Mouse (Mus musculus) thymus, postnatal 0 days (tissue): ENCODE results near the gene Tmcc1. TPM values are rescaled to one million over a fixed set of nuclear protein-coding genes. Genes with fewer than 3 reads are reported as not detected.
A peak's percentile ranks its signal among the peaks of the same experiment; 100 is the strongest.

ENCODE experiments used
- DNase-seq: peaks from one replicate; pipeline ENCODE4 v3.0.0-alpha.2; 2015; ENCODE audit warnings: low spot score
- polyA plus RNA-seq: library from polyadenylated mRNA; unstranded; fragments of >200 nt; fragmentation: Nextera tagmentation; extraction: Ambion mirVana; gene quantifications from 2 replicates; pipeline ENCODE4 v1.2.1, GENCODE M21; 2015

Tmcc1 gene
- polyA plus RNA-seq, 1 experiment from 2014 or later, result 11.1 TPM

- no peak for DNase-seq
Measured at GRCm38 (mm10) chr6:115994146-115994876, 199.0 kb downstream of the Tmcc1 start.

GRCm38 (mm10) chr6:115993463-115994145 is 199.7 kb downstream of the Tmcc1 start:
- DNase-seq, result peak; percentile 58

GRCm38 (mm10) chr6:115992981-115993380 is 200.3 kb downstream of the Tmcc1 start:
- peak; percentile 39 for DNase-seq

GRCm38 (mm10) chr6:115991881-115992620 is 201.2 kb downstream of the Tmcc1 start:
- DNase-seq, result no peak

- DNase-seq, result peak; percentile 39
Measured at GRCm38 (mm10) chr6:115991108-115991880, 202.0 kb downstream of the Tmcc1 start.

GRCm38 (mm10) chr6:115990479-115990878 is 202.8 kb downstream of the Tmcc1 start:
- DNase-seq, result no peak

GRCm38 (mm10) chr6:115990056-115990455 is 203.2 kb downstream of the Tmcc1 start:
- DNase-seq, result no peak

GRCm38 (mm10) chr6:115989607-115990006 is 203.7 kb downstream of the Tmcc1 start:
- DNase-seq, result peak; percentile 95

- DNase-seq, result no peak
Measured at GRCm38 (mm10) chr6:115989032-115989431, 204.3 kb downstream of the Tmcc1 start.

- DNase-seq, result no peak
Measured at GRCm38 (mm10) chr6:115987096-115987747, 206.1 kb downstream of the Tmcc1 start.

- DNase-seq, result no peak
Measured at GRCm38 (mm10) chr6:115986472-115987095, 206.7 kb downstream of the Tmcc1 start.

GRCm38 (mm10) chr6:115985622-115986021 is 207.7 kb downstream of the Tmcc1 start:
- DNase-seq, result no peak

GRCm38 (mm10) chr6:115984580-115984979 is 208.7 kb downstream of the Tmcc1 start:
- DNase-seq, result no peak

- DNase-seq, result no peak
Measured at GRCm38 (mm10) chr6:115983306-115984038, 209.8 kb downstream of the Tmcc1 start.

GRCm38 (mm10) chr6:115982889-115983288 is 210.4 kb downstream of the Tmcc1 start:
- no peak for DNase-seq

GRCm38 (mm10) chr6:115978596-115978995 is 214.7 kb downstream of the Tmcc1 start:
- no peak for DNase-seq

- no peak for DNase-seq
Measured at GRCm38 (mm10) chr6:115977810-115978209, 215.5 kb downstream of the Tmcc1 start.

- no peak for DNase-seq
Measured at GRCm38 (mm10) chr6:115975606-115976005, 217.7 kb downstream of the Tmcc1 start.

- DNase-seq, result no peak
Measured at GRCm38 (mm10) chr6:115973881-115974662, 219.2 kb downstream of the Tmcc1 start.
